In genomic region chr6:115273346-115273745, GRCm38 (mm10) we compare ENCODE assay signal across 32 mouse cellular contexts. TPM values are rescaled to one million over a fixed set of nuclear protein-coding genes. Genes with fewer than 3 reads are reported as not detected.
A peak's percentile ranks its signal among the peaks of the same experiment; 100 is the strongest.
DNase-seq lines count a peak whose midpoint lies in the region; TF ChIP-seq lines count a peak whose summit lies in the region.
"Had no signal": no experiment of that assay in that cellular context is flagged by ENCODE, and none has a peak within 500 bp of the region (broad histone marks: within the 10 kb centered on the region; RNA-seq: fewer than 3 reads in every experiment).

No protein-coding gene starts in this region.

- TF ChIP-seq CTCF in gastrocnemius, adult 2 months (IDR thresholded peaks at IDR 0.05) = no peak
- no peak for TF ChIP-seq CTCF in layer of hippocampus, adult 2 months (conservative IDR thresholded peaks at IDR 0.05)

- intact Hi-C loops in gastrocnemius, adult 2 months (cut with DNase I) = loop anchor here (5.0 to 10.0 kb wide), 2 partner anchors 226 to 559 kb away; no protein-coding TSS in a partner anchor
- intact Hi-C loops in gastrocnemius, postnatal 14 days (cut with DNase I; ENCODE audit: low total_unique reads) = no loop called here
- intact Hi-C loops in heart, postnatal 25 days (cut with DNase I) = loop anchor here (5.0 kb wide), 3 partner anchors 69 to 159 kb away; partner anchors contain the start of gene Pparg

- peak overlapping the region; percentile 76 for H3K27ac ChIP-seq in gastrocnemius, adult 2 months
- peak overlapping the region; percentile 47; the same call in 1 of the 2 replicates for H3K27ac ChIP-seq in layer of hippocampus, adult 2 months
- peak overlapping the region; percentile 89 for H3K27ac ChIP-seq in brown adipose tissue, adult 24 weeks (replicated peaks; ENCODE audit: low read depth, low read length)
- H3K27ac ChIP-seq: embryonic facial prominence, embryonic 10.5 days; forebrain, embryonic 10.5 days; hindbrain, embryonic 15.5 days; limb, embryonic 15.5 days; liver, embryonic 14.5 days; stomach, postnatal 0 days had no signal

- H3K4me1 ChIP-seq in brown adipose tissue, adult 24 weeks (ENCODE audit: control insufficient read depth, insufficient read depth, insufficient read length, low read length) = peaks cover 49% of the 10 kb centered on the region
- H3K4me1 ChIP-seq: hindbrain, embryonic 15.5 days had no signal

- DNase-seq in gastrocnemius, adult 2 months = peak; percentile 21
- no peak for DNase-seq in gastrocnemius, postnatal 14 days
- DNase-seq in layer of hippocampus, adult 2 months (ENCODE audit: low spot score in 2 of 2) = no peak
- DNase-seq in layer of hippocampus, postnatal 14 days (ENCODE audit: low spot score in 2 of 2) = no peak
- peak; percentile 32 for DNase-seq in heart, postnatal 25 days (ENCODE audit: low spot score)
- no peak for DNase-seq in adrenal gland, adult 8-10 months
- DNase-seq in right cerebral cortex, postnatal 10 days (ENCODE audit: low spot score in 2 of 2) = no peak
- DNase-seq: adrenal gland, postnatal 25 days; cerebellum, adult 11 months; cerebellum, adult 9-11 months; kidney, adult 2 months; kidney, postnatal 10 days; left cerebral cortex, postnatal 4 days; lung, embryonic 14.5 days; midbrain, embryonic 14.5 days; thymus, adult 2 months had no signal

- no peak overlapping the region for H3K4me3 ChIP-seq in gastrocnemius, adult 2 months
- no peak overlapping the region for H3K4me3 ChIP-seq in layer of hippocampus, adult 2 months
- H3K4me3 ChIP-seq in brown adipose tissue, adult 24 weeks (ENCODE audit: insufficient read depth, low read depth, low read length) = no peak overlapping the region
- H3K4me3 ChIP-seq: embryonic facial prominence, embryonic 10.5 days; forebrain, embryonic 10.5 days; hindbrain, embryonic 15.5 days; limb, embryonic 15.5 days had no signal

RNA-seq across cellular contexts. Expression of gene Timp4, which starts 21.3 kb away (rescaled TPM):
- total RNA-seq in gastrocnemius, adult 2 months (2021) = 10 to 100 TPM; 20.7 to 23.0 TPM
- total RNA-seq in gastrocnemius, postnatal 14 days (2021) = 10 to 100 TPM; 11.1 to 25.9 TPM
- total RNA-seq in layer of hippocampus, adult 2 months (2021) = 10 to 100 TPM; 19.4 to 22.6 TPM
- 10 to 100 TPM; 25.2 to 34.6 TPM for total RNA-seq in layer of hippocampus, postnatal 14 days (2021)
- polyA plus RNA-seq in brown adipose tissue, adult 24 weeks (2012; ENCODE audit: insufficient read depth, insufficient read length, missing spikeins) = 11.1 and 36.6 TPM in 2 replicates
- 10 to 100 TPM; 29.7 to 32.7 TPM for total RNA-seq in heart, postnatal 25 days (2021)
- total RNA-seq in adrenal gland, adult 8-10 months (2022) = 10 to 100 TPM in 1 of 4 experiments, 1 to 10 TPM in 2, under 1 TPM in 1; 0.94 to 11.5 (median 2.9) TPM
- polyA plus RNA-seq: liver, embryonic 14.5 days had no signal

RNA-seq across cellular contexts. Expression of gene Gm17482, which starts 46.2 kb away (rescaled TPM):
- total RNA-seq in gastrocnemius, adult 2 months (2021) = not detected
- not detected for total RNA-seq in gastrocnemius, postnatal 14 days (2021)
- not detected for total RNA-seq in layer of hippocampus, adult 2 months (2021)
- not detected for total RNA-seq in layer of hippocampus, postnatal 14 days (2021)
- polyA plus RNA-seq in brown adipose tissue, adult 24 weeks (2012; ENCODE audit: insufficient read depth, insufficient read length, missing spikeins) = not detected in 2 replicates
- not detected for total RNA-seq in heart, postnatal 25 days (2021)
- total RNA-seq in adrenal gland, adult 8-10 months (2022) = not detected
- total RNA-seq: adrenal gland, postnatal 25 days; gastrocnemius, postnatal 4 days; left cerebral cortex, adult 8-10 months; left cerebral cortex, postnatal 4 days; megakaryocyte, adult 5-6 weeks had no signal
- polyA plus RNA-seq: cortical plate, adult 2 months; embryonic facial prominence, embryonic 10.5 days; forebrain, embryonic 10.5 days; forebrain, embryonic 16.5 days; heart, embryonic 16.5 days; hindbrain, embryonic 15.5 days; intestine, embryonic 14.5 days; kidney, adult 2 months; limb, embryonic 15.5 days; liver, embryonic 14.5 days; lung, embryonic 14.5 days; midbrain, embryonic 14.5 days; neural tube, embryonic 11.5 days; stomach, postnatal 0 days; thymus, adult 2 months; urinary bladder, adult 2 months had no signal

Comparison
In these comparisons a context has a peak if more than half of its experiments do, and no peak if none do; other contexts are left out.
1. DNase-seq: peak in gastrocnemius, adult 2 months (single experiment) and heart, postnatal 25 days (single experiment); none in gastrocnemius, postnatal 14 days (single experiment), layer of hippocampus, adult 2 months (0 of 2), layer of hippocampus, postnatal 14 days (0 of 2), adrenal gland, adult 8-10 months (single experiment) and right cerebral cortex, postnatal 10 days (0 of 2).
2. Peak in every context shown above with its lines, with median percentiles within 50 percentile points of each other: H3K27ac ChIP-seq.